Mouse (Mus musculus) 3T3-L1 (cell line): ENCODE measurements at regions not wholly inside any gene's neighbourhood (a gene's known extent, or its start where the extent isn't known, plus 50 kb on each side); places are given as distances from the start of the nearest gene placed in this dataset.

ENCODE experiments used
- DNase-seq: peaks from one replicate; pipeline ENCODE4 v3.0.0-alpha.2; 2015; ENCODE audit warnings: low read depth, low spot score

GRCm38 (mm10) chr1:128679005-128679980 is 87.2 kb upstream of the Cxcr4 start:
- DNase-seq, result no peak

- DNase-seq, result no peak
Measured at GRCm38 (mm10) chr1:128675538-128675937, 83.4 kb upstream of the Cxcr4 start.

- DNase-seq, result no peak
Measured at GRCm38 (mm10) chr1:128672306-128672705, 80.2 kb upstream of the Cxcr4 start.

- DNase-seq, result no peak
Measured at GRCm38 (mm10) chr1:128671495-128671894, 79.4 kb upstream of the Cxcr4 start.

GRCm38 (mm10) chr1:128671016-128671415 is 78.9 kb upstream of the Cxcr4 start:
- DNase-seq, result no peak

GRCm38 (mm10) chr1:128669241-128669666 is 77.2 kb upstream of the Cxcr4 start:
- no peak for DNase-seq

GRCm38 (mm10) chr1:128668718-128669117 is 76.6 kb upstream of the Cxcr4 start:
- DNase-seq, result no peak

GRCm38 (mm10) chr1:128667121-128667762 is 75.1 kb upstream of the Cxcr4 start:
- DNase-seq, result no peak

- no peak for DNase-seq
Measured at GRCm38 (mm10) chr1:128663207-128663606, 71.1 kb upstream of the Cxcr4 start.

GRCm38 (mm10) chr1:128659857-128660256 is 67.8 kb upstream of the Cxcr4 start:
- DNase-seq, result no peak

GRCm38 (mm10) chr1:128658802-128659201 is 66.7 kb upstream of the Cxcr4 start:
- DNase-seq, result no peak

- DNase-seq, result no peak
Measured at GRCm38 (mm10) chr1:128654099-128654862, 62.2 kb upstream of the Cxcr4 start.

GRCm38 (mm10) chr1:128650596-128650995 is 58.5 kb upstream of the Cxcr4 start:
- DNase-seq, result no peak

GRCm38 (mm10) chr1:128649490-128650178 is 57.5 kb upstream of the Cxcr4 start:
- no peak for DNase-seq

- no peak for DNase-seq
Measured at GRCm38 (mm10) chr1:128643316-128643776, 51.3 kb upstream of the Cxcr4 start.

GRCm38 (mm10) chr1:128642212-128642611 is 50.1 kb upstream of the Cxcr4 start:
- no peak for DNase-seq
